Mouse (Mus musculus) frontal cortex, postnatal 36 days (tissue): ENCODE data around the gene Cdc27.

ENCODE experiments used
- DNase-seq, 2 experiments: peaks; one replicate each; pipeline ENCODE4 v3.0.0; 2022; ENCODE audit warnings: low spot score in 2 of 2

Gene Cdc27

DNA sequence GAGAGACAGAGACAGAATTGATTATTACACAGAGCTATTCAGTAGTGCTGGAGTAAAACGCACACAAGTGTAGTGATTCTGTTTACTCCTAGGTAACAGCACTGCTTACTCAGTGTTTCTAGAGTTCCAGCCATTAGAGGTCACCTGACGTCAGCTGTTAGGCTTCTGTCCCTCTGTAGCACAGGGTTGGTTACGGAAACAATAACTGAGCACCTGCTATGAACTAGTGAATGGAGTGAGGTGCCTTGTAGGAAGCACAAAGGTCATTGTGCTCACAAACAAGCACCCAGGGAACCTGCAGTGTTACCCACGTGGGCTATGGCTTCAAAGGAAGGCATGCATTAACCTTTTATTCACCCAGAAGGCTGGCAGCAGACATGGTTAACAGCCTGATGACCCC is 70.9 kb downstream of the Cdc27 start:
- DNase-seq: no peak

DNA sequence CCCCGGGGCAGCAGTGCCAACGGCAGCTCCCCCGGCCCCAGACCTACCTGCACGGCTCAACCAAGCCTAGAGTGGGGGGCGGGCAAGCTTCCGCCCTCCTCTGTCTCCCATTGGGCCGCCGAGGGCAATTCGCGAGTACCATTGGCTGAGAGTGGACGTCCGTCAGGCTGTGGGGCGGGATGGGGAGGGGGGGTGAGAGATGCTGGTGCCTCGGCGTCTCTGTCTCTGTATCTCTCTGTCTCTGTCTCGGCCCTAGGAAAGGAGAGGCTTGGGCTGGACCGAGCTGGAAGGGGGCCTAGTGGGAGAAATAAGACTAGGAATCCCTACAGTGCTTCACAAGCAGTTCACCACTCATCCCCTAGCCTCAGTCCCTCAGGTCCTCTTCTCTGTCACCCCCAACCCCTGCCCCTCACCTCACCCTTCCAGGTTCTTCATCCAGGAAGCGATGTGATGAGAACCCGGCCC is 81.0 kb downstream of the Cdc27 start:
- peak; percentile 88 to 89 for DNase-seq

DNA sequence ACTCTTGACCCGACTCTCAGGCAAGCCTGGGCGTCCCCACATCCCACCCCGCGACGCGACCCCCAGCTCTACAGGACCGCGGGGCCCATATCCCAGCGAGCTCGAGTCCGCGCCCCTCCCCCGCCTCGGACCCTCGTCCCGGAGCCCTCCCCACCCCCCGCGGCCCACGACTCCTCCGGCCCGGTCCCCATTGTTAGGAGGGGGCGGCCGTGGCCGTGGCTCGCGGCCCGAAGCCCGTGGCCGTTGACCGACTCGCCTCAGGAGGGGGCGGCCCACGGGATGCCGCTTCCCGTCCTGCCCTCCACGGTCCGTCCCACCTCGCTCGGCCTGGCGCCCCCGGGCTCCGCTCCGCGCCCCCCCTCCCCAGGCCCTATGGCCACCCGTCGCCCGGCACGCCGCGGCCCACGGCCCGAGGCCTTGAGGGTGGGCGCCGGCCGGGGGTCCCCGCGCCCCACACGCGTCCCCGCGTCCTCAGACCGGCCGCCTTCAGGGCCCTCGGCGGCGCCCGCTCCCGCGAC is 81.6 kb downstream of the Cdc27 start, which contains the start of gene Kansl1:
Kansl1 (minus strand) TSS at position 111 of the 518 bp plus-strand sequence.
- DNase-seq: no peak

DNA sequence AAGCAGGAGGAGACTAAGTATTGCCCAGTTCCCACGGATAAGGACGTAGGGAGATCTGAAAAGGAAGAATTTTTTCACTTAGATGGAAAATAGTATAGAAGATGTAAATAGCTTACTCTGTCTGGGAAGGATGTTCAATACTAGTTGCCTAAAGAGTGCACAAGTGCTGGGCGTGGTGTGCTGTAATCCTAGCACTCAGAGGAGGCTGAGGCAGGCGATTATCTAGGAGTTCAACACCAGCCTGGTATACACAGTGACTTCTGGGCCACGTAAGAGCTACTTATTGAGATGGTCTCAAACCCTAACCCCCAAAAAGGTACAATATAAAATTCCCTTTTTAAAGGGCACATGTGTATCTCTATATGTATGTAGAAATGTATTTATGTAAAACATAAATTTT is 82.7 kb downstream of the Cdc27 start:
- no peak for DNase-seq

DNA sequence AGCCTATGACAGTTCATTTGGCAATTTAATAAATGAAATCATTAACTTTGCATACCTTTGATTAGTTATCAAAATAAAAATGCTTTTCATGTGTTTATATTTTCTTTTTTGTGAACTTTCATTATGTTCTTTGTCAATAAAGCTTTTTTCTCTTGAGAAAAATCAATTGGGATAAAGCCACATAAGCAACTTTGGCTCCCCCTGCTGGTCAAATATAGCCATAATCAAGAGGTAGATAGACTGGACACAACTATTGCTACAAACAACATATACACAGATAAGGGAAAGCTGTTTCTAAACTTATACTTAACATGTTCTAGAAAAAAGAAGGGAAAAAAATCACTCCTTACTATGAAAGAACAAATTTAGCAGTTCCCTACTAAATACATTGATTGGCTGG is 88.9 kb downstream of the Cdc27 start:
- DNase-seq: peak; percentile 29 to 69

DNA sequence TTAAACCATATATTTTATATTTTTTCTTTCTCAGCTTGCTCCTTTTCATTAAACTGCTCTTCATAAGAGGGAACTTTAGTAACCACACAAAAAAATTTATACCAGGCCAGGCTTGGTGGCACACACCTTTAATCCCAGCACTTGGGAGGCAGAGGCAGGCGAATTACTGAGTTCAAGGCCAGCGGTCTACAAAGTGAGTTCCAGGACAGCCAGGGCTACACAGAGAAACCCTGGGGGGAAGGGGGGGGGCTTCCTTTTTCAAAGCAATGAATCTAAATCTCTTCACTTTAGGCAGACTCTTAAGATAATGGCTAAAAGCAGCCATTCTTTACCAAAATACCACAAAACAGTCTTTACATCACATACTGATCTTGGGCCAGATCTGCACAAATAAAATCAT is 90.7 kb downstream of the Cdc27 start:
- DNase-seq: no peak

DNA sequence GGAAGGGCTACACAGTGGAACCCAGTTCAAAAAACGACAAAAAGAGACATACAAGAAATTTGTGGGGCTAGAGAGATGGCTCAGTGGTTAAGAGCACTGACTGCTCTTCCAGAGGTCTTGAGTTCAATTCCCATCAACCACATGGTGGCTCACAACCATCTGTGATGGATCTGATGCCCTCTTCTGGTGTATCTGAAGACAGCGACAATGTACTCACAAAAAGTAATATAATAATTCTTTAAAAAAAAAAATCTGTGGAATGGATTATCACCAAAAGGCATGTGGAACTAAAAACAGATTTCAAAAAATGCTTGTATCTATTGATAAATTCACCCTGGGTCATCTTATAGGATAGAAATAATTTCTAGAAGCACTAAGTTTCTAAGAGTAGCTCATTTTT is 91.9 kb downstream of the Cdc27 start:
- no peak for DNase-seq
